Mouse (Mus musculus) inflammation-experienced regulatory T-cells, adult 16 weeks (primary cell): ENCODE results near the gene Fam160a1. TPM values are rescaled to one million over a fixed set of nuclear protein-coding genes. Genes with fewer than 3 reads are reported as not detected.

ENCODE experiments used
- polyA plus RNA-seq: library from polyadenylated mRNA; unstranded; fragments of 100-300 nt; shearing (Covaris generic); gene quantifications from one replicate; pipeline ENCODE4 v1.2.1, GENCODE M21; 2017

Gene Fam160a1
- 16.0 TPM for polyA plus RNA-seq

DNA sequence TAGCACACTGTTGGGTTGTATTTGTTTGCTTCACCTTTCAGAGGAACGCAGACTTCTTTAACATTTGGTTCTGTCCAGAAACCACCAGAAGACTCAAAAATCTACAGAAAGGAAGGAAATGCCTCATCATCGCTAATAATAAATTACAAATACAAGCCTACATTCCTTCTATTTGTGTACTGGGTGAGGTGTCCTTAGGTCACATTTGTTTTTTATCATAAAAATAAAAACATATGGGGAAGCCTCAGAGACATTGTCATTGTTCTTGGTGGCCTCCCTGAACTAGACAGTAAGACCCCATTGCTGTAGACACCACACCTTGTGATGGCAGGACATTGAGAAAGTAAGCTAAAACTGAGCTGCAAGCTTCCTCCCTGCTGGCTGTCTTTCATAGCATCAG lies at the start of gene Fam160a1:
Gene Fam160a1, minus strand, starts transcription at position 101 of the 400 bp plus-strand sequence.

Other genes with a start within 250 kb of the Fam160a1 start
- 23.7 TPM for gene Gatb, start 243.2 kb downstream of the Fam160a1 start, polyA plus RNA-seq
- gene Glt28d2, start 70.2 kb upstream of the Fam160a1 start, polyA plus RNA-seq = 5.5 TPM
- 15.1 TPM for gene Gm37240, start 70.2 kb upstream of the Fam160a1 start, polyA plus RNA-seq
- 5.3 TPM for gene Sh3d19, start 153.8 kb upstream of the Fam160a1 start, polyA plus RNA-seq
- gene Prss48, start 185.2 kb upstream of the Fam160a1 start, polyA plus RNA-seq = not detected